Mouse (Mus musculus) forebrain, embryonic 12.5 days (tissue): ENCODE measurements around the gene Gm20388. TPM values are rescaled to one million over a fixed set of nuclear protein-coding genes. Genes with fewer than 3 reads are reported as not detected.
A peak's percentile ranks its signal among the peaks of the same experiment; 100 is the strongest.

Experiments
- ATAC-seq: fragments of 200-750 bp; cut with Nextera tagmentation; 2 replicates; pipeline ENCODE4 v1.8.0; 2017; ENCODE audit warnings: moderate TSS enrichment; ENCODE audit not compliant: low FRiP score
- H3K27ac ChIP-seq: fragments of 300-500 bp; sonication (generic); 2 replicates; pipeline ENCODE4 v1.5.1; 2016; ENCODE audit warnings: mild to moderate bottlenecking
- H3K27me3 ChIP-seq: fragments of 300-500 bp; sonication (generic); 2 replicates; pipeline ENCODE4 v1.6.1; 2016; ENCODE audit warnings: mild to moderate bottlenecking
- H3K36me3 ChIP-seq: fragments of 300-500 bp; sonication (generic); replicated peaks from 2 replicates; pipeline ENCODE4 v1.6.1; 2016; ENCODE audit warnings: mild to moderate bottlenecking
- H3K4me1 ChIP-seq: fragments of 300-500 bp; sonication (generic); 2 replicates; pipeline ENCODE4 v1.6.1; 2016
- H3K4me2 ChIP-seq: fragments of 300-500 bp; sonication (generic); 2 replicates; pipeline ENCODE4 v1.6.1; 2016; ENCODE audit warnings: mild to moderate bottlenecking, moderate library complexity
- H3K4me3 ChIP-seq: fragments of 300-500 bp; sonication (generic); replicated peaks from 2 replicates; pipeline ENCODE4 v1.5.1; 2016; ENCODE audit warnings: mild to moderate bottlenecking
- H3K9ac ChIP-seq: fragments of 300-500 bp; sonication (generic); 2 replicates; pipeline ENCODE4 v1.6.1; 2016; ENCODE audit warnings: mild to moderate bottlenecking
- H3K9me3 ChIP-seq: fragments of 300-500 bp; sonication (generic); 2 replicates; pipeline ENCODE4 v1.6.1; 2016
- WGBS: fragments of 180-500 bp; shearing (Covaris S2); methylation state at CpG from one replicate; pipeline ENCODE4 v1.1.7; 2016; 5-methylcytosine and 5-hydroxymethylcytosine counted together
- polyA plus RNA-seq: library from polyadenylated mRNA; unstranded; fragments of >200 nt; fragmentation: Nextera tagmentation; extraction: Ambion mirVana; gene quantifications from 2 replicates; pipeline ENCODE4 v1.2.1, GENCODE M21; 2016

The Gm20388 gene
- polyA plus RNA-seq, 1 experiment from 2014 or later: not detected

DNA sequence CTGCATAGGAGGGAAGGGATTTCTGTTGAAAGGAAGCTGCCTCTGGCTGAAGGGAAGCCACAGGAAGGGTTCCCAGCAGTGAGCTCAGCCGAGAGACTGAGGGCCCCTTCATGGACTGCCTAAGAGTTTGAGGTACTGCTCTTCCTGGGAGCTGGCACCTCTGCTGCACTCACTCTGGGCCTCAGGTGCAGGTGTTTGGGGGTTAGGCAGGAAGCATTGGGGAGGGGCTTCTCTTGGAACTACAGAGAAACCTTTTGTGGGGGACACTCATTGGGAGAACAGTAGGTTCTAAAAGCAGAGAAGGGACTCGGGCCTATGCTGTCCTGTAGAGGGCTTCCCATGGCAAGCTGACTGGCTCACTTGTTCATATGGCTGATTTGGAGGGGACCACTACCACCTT, 4323.9 kb downstream of the Gm20388 start:
- Histone ChIP-seq H3K4me1 (peaks cover 45% of the 10 kb centered on the region), H3K27ac (no peak overlapping the region), H3K9ac (no peak overlapping the region), H3K36me3 (0 out of 2 replicates have a peak, but pooled peaks cover 4% of the 10 kb centered on the region), H3K4me3 (no peak overlapping the region), H3K4me2 (0 out of 2 replicates have a peak overlapping the region, but pooled peaks have one; percentile 4), H3K9me3 (no peaks in the 10 kb centered on the region), H3K27me3 (peaks cover 3% of the 10 kb centered on the region; the same call in 1 of the 2 replicates)
- 52% methylated on average over 2 of the region's 2 CpGs for WGBS
- no peak for ATAC-seq

DNA sequence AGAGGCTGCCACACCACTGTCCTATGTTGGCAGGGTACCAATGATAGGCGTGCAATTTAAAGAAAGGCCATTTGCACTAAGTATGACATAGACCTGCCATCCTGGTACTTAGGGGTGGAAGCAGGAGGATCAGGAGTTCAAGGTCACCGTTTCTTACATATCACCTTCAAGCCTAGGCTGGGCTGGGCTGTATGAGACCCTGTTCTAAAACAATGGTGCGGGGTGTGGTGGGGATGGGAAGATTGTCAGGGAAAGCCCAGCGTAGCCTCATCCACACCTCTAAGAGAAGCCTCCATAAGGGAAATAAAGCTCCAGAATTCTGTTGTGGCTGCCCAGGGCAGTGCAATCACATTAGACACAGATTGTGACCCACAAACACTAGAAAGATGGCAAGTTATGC, 4324.9 kb downstream of the Gm20388 start:
- Histone ChIP-seq H3K27ac (no peak overlapping the region), H3K9me3 (no peaks in the 10 kb centered on the region), H3K4me2 (no peak overlapping the region), H3K4me3 (no peak overlapping the region), H3K27me3 (no peaks in the 10 kb centered on the region), H3K4me1 (peaks cover 55% of the 10 kb centered on the region), H3K9ac (no peak overlapping the region), H3K36me3 (0 out of 2 replicates have a peak, but pooled peaks cover 4% of the 10 kb centered on the region)
- no peak for ATAC-seq
- WGBS: 89% methylated on average over 4 of the region's 4 CpGs

DNA sequence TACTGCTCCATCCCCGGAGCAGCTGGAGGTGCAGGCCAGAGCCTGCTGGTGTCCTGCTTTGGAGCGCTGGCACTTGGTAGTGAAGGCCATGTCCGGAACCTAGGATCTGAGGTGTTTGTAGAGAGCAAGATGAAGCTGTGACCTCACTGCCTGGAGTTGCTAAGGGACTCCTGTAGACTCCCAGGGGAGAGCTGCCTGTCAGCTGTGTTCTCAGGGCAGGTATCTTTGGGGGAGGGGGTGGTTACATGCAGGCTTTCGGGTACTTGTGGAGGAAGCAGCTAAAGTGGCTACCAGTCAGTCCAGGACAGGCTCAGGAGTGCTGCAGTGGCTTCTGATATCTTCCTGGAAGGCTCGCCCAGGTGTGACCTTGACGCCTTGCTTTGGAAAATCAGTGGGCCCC, 4328.7 kb downstream of the Gm20388 start:
- no peaks in the 10 kb centered on the region for H3K27me3 ChIP-seq
- peaks cover 7% of the 10 kb centered on the region for H3K9me3 ChIP-seq
- no peak overlapping the region for H3K4me3 ChIP-seq
- no peak overlapping the region for H3K27ac ChIP-seq
- H3K9ac ChIP-seq: no peak overlapping the region
- 86% methylated on average over 6 of the region's 6 CpGs for WGBS
- no peak overlapping the region for H3K4me2 ChIP-seq
- ATAC-seq: no peak
- H3K36me3 ChIP-seq: peaks cover 15% of the 10 kb centered on the region
- peaks cover 39% of the 10 kb centered on the region for H3K4me1 ChIP-seq

DNA sequence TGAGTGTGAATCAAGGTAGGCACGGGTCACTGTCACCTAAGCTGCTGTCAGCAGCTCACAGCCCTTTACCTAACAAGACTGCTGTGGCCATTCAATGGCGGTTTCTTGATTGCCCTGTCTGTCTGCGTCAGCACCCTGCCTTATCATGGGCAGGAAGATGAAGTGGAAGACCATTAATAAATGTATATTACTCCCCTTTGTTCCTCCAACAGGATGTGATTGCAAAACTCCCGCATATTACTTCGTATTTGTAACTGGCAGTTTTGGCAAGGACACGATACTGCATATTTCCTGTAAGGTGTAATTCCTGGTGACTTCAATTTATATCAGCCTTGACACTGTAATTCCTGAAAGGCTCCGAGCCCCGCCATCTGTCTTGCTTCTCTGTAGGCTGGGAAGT, 4330.3 kb downstream of the Gm20388 start:
- WGBS: 89% methylated on average over 8 of the region's 8 CpGs
- no peak overlapping the region for H3K9ac ChIP-seq

DNA sequence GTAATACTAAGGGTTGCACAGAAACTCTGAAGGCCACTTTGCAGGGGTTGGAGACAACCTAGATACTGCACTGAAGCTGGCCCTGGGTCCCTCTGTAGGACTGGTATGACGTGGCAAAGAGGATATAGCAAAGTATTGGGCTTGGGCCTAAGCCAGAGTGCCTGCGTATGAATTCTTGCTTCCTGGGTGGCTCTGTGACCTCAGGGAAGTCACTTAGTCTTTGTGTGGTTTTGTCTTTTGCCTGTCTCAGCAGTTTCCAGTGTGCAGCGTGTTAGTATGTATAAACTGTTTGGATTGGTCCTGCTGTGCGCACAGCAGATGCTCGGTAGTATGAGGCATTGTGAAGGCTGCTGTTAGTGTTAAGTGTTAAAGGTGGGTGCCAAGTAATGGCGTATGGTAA, 4331.6 kb downstream of the Gm20388 start:
- H3K27ac ChIP-seq: no peak overlapping the region
- peaks cover 7% of the 10 kb centered on the region for H3K9me3 ChIP-seq
- no peak overlapping the region for H3K4me2 ChIP-seq
- ATAC-seq: no peak
- H3K36me3 ChIP-seq: peaks cover 25% of the 10 kb centered on the region
- H3K9ac ChIP-seq: no peak overlapping the region
- 85% methylated on average over 6 of the region's 6 CpGs for WGBS
- H3K27me3 ChIP-seq: no peaks in the 10 kb centered on the region
- no peak overlapping the region for H3K4me3 ChIP-seq
- H3K4me1 ChIP-seq: peaks cover 30% of the 10 kb centered on the region

More for the DNA sequence above, 4330.3 kb downstream of the Gm20388 start:
- Histone ChIP-seq H3K4me2 (no peak overlapping the region), H3K27ac (peak overlapping the region; percentile 46; the same call in 1 of the 2 replicates), H3K27me3 (no peaks in the 10 kb centered on the region), H3K4me1 (peaks cover 30% of the 10 kb centered on the region), H3K4me3 (no peak overlapping the region), H3K36me3 (peaks cover 25% of the 10 kb centered on the region), H3K9me3 (peaks cover 7% of the 10 kb centered on the region)
- ATAC-seq: no peak

DNA sequence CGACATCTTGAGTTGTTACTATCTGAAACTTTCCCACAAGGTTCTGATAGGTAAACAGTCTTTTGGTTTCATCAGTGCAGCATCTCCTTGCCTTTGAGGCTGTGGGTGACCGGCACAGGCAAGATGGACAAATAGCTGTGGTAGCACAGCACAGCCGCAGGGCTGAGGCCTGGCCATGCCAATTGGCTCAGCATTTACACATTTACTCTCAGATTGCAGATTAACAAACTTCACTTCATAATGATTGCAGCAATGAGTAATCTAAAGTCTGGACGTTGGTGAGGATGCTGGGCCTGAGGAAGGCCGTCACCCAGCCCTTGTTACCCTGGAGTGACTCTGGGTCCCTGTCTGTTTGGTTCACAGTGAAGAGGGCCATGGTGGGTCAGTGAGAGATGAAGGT, 4332.3 kb downstream of the Gm20388 start:
- H3K4me1 ChIP-seq: peaks cover 31% of the 10 kb centered on the region
- 95% methylated on average over 5 of the region's 5 CpGs for WGBS
- no peak overlapping the region for H3K27ac ChIP-seq
- no peak overlapping the region for H3K4me2 ChIP-seq
- no peak overlapping the region for H3K4me3 ChIP-seq
- no peak overlapping the region for H3K9ac ChIP-seq
- ATAC-seq: no peak
- H3K27me3 ChIP-seq: no peaks in the 10 kb centered on the region
- peaks cover 22% of the 10 kb centered on the region for H3K36me3 ChIP-seq
- H3K9me3 ChIP-seq: peaks cover 7% of the 10 kb centered on the region

DNA sequence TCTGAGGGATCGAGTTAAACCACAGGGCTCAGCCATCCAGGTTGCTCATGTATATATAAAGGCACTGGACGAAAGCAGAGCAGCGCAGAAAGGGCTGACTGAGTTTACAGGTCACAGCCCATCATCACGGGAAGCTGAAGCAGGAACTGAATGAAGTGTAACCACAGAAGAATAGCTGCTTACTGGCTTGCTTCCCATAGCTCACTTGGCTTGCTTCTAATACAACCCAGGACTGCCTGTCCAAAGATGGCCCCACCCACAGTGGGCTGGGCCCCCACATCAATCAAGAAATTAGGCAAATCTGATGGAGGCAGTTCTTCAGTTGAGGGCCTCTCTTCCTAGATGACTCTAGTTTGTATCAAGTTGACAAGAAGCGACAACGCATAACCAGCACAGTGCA, 4336.9 kb downstream of the Gm20388 start:
- H3K9me3 ChIP-seq: peaks cover 7% of the 10 kb centered on the region
- H3K9ac ChIP-seq: no peak overlapping the region
- ATAC-seq: no peak
- H3K4me1 ChIP-seq: peaks cover 27% of the 10 kb centered on the region
- no peak overlapping the region for H3K4me2 ChIP-seq
- H3K27ac ChIP-seq: no peak overlapping the region
- 94% methylated on average over 6 of the region's 6 CpGs for WGBS
- peaks cover 21% of the 10 kb centered on the region for H3K36me3 ChIP-seq
- no peak overlapping the region for H3K4me3 ChIP-seq
- no peaks in the 10 kb centered on the region for H3K27me3 ChIP-seq

DNA sequence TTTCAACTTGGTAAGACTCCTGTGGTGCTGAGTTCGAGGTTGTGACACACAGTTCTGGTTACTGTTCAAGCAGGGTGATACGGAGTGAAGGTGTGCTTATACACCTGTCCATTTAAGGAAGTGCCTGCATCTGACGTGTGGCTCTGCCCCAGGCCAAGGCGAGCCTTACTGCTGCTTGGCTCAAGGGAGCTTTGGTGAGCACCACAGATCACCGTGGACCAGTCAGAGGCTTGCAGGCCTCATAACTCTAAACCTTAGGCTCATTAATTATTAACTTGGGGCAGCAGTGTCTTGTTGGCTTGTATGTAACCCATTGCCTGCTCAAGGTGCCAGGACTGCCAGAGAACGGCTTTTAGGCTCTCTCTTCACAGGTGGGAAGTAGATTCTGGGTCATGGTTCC, 4338.0 kb downstream of the Gm20388 start:
- no peaks in the 10 kb centered on the region for H3K27me3 ChIP-seq
- H3K27ac ChIP-seq: no peak overlapping the region
- 94% methylated on average over 6 of the region's 6 CpGs for WGBS
- no peak overlapping the region for H3K4me2 ChIP-seq
- ATAC-seq: no peak
- peaks cover 17% of the 10 kb centered on the region for H3K36me3 ChIP-seq
- H3K4me3 ChIP-seq: no peak overlapping the region
- H3K9ac ChIP-seq: no peak overlapping the region
- H3K9me3 ChIP-seq: peaks cover 4% of the 10 kb centered on the region
- H3K4me1 ChIP-seq: peaks cover 33% of the 10 kb centered on the region

DNA sequence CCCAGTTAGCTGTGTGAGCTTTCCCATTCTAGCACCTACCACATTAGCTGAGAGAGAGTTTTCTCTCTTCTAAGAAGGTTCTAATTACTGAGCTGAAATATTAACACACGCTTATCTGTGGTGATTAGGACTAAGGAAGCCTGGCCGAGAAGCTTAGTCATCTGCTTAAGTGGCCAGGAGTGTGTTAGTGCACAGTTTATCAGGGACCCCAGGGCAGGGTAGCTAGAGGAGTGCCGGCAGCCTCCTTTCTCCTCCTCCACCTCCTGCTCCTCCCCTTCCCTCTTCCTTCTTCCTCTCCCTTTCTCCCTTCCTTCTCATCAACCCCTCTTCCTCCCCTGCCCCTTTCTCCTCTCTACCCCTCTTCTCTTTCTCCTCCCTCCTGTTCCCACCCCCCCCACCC, 4339.6 kb downstream of the Gm20388 start:
- no peak overlapping the region for H3K4me2 ChIP-seq
- no peaks in the 10 kb centered on the region for H3K27me3 ChIP-seq
- H3K9ac ChIP-seq: no peak overlapping the region
- ATAC-seq: no peak
- H3K36me3 ChIP-seq: 0 out of 2 replicates have a peak, but pooled peaks cover 3% of the 10 kb centered on the region
- peak overlapping the region; percentile 65 for H3K27ac ChIP-seq
- H3K4me3 ChIP-seq: no peak overlapping the region
- H3K4me1 ChIP-seq: peaks cover 36% of the 10 kb centered on the region
- 53% methylated on average over 3 of the region's 3 CpGs for WGBS
- H3K9me3 ChIP-seq: no peaks in the 10 kb centered on the region

DNA sequence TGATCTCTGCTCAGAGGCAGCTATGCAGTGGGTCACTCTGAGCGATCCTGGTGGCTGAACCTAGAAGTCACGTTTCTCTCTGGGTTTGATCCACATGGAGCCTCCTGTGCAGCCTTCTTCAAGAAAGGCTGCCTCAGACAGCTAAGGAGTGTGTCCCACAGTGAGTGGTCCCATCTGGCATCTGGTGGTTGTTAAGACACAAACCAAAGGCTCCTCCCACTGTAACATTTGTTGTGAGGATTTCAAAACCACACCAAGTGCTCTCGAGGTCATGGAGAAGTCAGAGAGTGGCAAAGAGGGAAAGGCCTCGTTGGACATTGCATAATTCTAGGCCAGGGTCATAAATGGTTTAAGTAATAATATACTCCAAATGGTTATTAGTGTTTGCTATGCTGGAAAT, 4340.1 kb downstream of the Gm20388 start:
- peak overlapping the region; percentile 65 for H3K27ac ChIP-seq
- no peaks in the 10 kb centered on the region for H3K27me3 ChIP-seq
- WGBS: 31% methylated on average over 4 of the region's 4 CpGs

DNA sequence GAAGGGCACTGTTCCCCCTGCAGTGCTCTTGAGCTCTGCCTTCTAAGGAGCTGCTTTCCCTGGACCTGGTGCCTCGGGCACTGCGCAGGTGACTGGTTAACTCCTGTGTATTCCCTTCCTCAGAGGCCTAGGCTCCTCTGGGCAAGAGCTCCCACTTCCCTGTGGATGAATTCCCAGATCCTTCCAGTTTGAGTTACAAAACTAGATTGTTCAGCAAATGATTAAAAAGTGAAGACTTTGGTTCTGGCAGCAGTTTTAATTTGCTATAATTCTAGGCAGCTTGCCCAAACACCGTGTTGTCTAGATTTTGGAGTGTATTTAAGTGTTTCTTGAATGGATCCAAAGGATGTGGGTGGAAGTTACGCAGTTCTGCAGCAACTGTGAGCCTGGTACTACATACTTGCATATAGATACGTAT, 4341.9 kb downstream of the Gm20388 start:
- H3K4me2 ChIP-seq: no peak overlapping the region
- ATAC-seq: no peak
- H3K9ac ChIP-seq: no peak overlapping the region
- no peak overlapping the region for H3K27ac ChIP-seq
- peaks cover 53% of the 10 kb centered on the region for H3K4me1 ChIP-seq
- no peaks in the 10 kb centered on the region for H3K36me3 ChIP-seq
- no peaks in the 10 kb centered on the region for H3K27me3 ChIP-seq
- H3K4me3 ChIP-seq: no peak overlapping the region
- H3K9me3 ChIP-seq: no peaks in the 10 kb centered on the region
- WGBS: 89% methylated on average over 5 of the region's 5 CpGs

More for the DNA sequence above, 4340.1 kb downstream of the Gm20388 start:
- ATAC-seq: no peak
- no peak overlapping the region for H3K9ac ChIP-seq
- peaks cover 39% of the 10 kb centered on the region for H3K4me1 ChIP-seq
- no peaks in the 10 kb centered on the region for H3K9me3 ChIP-seq
- H3K36me3 ChIP-seq: no peaks in the 10 kb centered on the region
- no peak overlapping the region for H3K4me3 ChIP-seq
- no peak overlapping the region for H3K4me2 ChIP-seq

DNA sequence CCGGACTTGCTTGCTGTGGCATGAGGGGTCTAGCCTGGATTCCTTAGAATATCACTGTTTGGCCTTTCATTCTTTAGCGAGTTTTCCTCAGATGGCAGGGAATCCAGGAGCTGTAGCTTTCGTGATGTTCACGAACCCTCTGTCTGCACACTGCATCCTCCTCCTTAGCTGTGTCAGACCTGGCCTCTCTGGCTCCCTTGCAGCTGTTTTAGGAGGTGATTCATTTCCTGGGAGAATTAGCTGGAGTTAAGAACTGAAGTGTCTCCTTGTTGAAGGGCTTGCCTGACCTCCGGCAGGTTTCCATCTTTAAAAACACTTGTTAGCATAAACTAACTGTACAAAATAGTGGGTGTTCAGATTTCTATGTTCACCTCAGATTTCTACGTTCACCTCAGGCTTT, 4343.3 kb downstream of the Gm20388 start:
- H3K9me3 ChIP-seq: no peaks in the 10 kb centered on the region
- 91% methylated on average over 6 of the region's 6 CpGs for WGBS
- H3K9ac ChIP-seq: no peak overlapping the region
- no peak overlapping the region for H3K4me2 ChIP-seq
- H3K27me3 ChIP-seq: no peaks in the 10 kb centered on the region
- peaks cover 55% of the 10 kb centered on the region for H3K4me1 ChIP-seq
- no peak overlapping the region for H3K27ac ChIP-seq
- H3K36me3 ChIP-seq: no peaks in the 10 kb centered on the region
- no peak overlapping the region for H3K4me3 ChIP-seq
- no peak for ATAC-seq

DNA sequence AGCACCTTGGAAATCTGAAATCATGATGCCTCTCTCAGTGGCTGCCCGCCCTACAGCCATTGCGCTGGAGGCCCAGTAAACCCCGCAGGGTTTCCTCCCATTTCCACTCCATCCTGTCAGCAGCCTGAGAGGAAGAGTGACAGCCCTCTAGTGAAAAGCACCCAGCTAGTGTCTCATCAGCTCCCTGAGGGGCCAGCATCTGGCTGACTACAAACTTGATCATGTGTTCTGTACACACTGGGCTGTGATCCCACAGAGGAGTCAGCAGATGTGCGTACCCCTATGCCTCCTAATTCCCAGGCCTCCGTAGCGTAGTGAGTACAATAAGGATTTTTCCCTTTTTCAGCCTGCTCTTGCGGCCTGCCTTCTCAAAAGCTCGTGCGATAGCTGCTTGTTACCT, 4346.2 kb downstream of the Gm20388 start:
- Histone ChIP-seq H3K27ac (peak overlapping the region; percentile 78), H3K36me3 (no peaks in the 10 kb centered on the region), H3K9me3 (no peaks in the 10 kb centered on the region), H3K9ac (0 out of 2 replicates have a peak overlapping the region, but pooled peaks have one; percentile 33), H3K4me3 (no peak overlapping the region), H3K4me2 (no peak overlapping the region), H3K4me1 (peaks cover 62% of the 10 kb centered on the region), H3K27me3 (no peaks in the 10 kb centered on the region)
- ATAC-seq: peak; percentile 30; the same call in 1 of the 2 replicates
- 77% methylated on average over 9 of the region's 9 CpGs for WGBS
